Mouse (Mus musculus): ENCODE measurements around the gene Snx29.

DNA sequence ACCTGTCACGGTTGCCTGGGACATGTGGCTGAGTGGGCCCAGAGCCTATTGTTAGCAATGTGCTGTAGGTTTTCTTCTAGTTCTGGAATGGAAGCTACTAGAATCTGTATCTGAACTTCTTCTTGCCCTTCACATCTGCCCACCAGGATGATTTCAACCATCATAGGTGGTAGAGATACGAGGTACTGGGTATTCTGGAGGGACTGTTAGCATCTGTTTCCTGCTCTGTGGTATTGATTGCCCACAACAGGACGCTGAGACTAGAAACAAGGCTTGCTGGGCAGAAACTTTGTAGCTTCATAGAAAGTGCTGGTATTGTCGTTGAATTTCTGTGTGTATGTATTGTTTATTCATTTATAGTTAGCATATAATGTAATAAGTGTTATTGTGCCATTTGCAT lies 118.9 kb downstream of the Snx29 start:
- no peak for TF ChIP-seq CTCF (IDR thresholded peaks at IDR 0.05; ENCODE audit: low read depth, low read length)
- TF ChIP-seq POLR2A (IDR thresholded peaks at IDR 0.05; ENCODE audit: extremely low read depth, insufficient read depth, low read length): no peak
